Mouse (Mus musculus) left cerebral cortex, postnatal 25 days (tissue): Measurements from ENCODE around the gene Stx4a. TPM values are rescaled to one million over a fixed set of nuclear protein-coding genes. Genes with fewer than 3 reads are reported as not detected.
"Not testable (repeated sequence)": the region's sequence is repeated elsewhere in the genome, so short reads cannot be mapped to it uniquely, and the experiment has no call there.

ENCODE experiments used
- DNase-seq, 2 experiments: peaks; one replicate each; pipeline ENCODE4 v3.0.0; 2022; ENCODE audit warnings: low spot score in 2 of 2, mixed read lengths in 1 of 2
- intact Hi-C: fragments of 180-260 bp; cut with DNase I; formaldehyde crosslinking; loops from one replicate; pipeline ENCODE4 v1.15.1; 2025
- total RNA-seq, 2 experiments: library from RNA; stranded (reverse); gene quantifications; 2 replicates each; pipeline ENCODE4 v1.2.3; 2021

Stx4a gene
- total RNA-seq, 2 experiments from 2014 or later, result 70.5 to 76.0 TPM

GRCm38 (mm10) chr7:127812292-127812691 is 11.8 kb upstream of the Stx4a start:
- DNase-seq, result no peak
- intact Hi-C loops, result no loop called here

- intact Hi-C loops, result no loop called here
- no peak for DNase-seq
Observed at GRCm38 (mm10) chr7:127813821-127814220, 10.3 kb upstream of the Stx4a start.

GRCm38 (mm10) chr7:127814241-127814921 is 9.7 kb upstream of the Stx4a start:
- peak; percentile 66 to 87 for DNase-seq
- intact Hi-C loops, result no loop called here

GRCm38 (mm10) chr7:127815116-127815665 is 8.9 kb upstream of the Stx4a start:
- intact Hi-C loops, result no loop called here
- DNase-seq, result no peak

GRCm38 (mm10) chr7:127815954-127816821 is 7.9 kb upstream of the Stx4a start:
- intact Hi-C loops, result loop anchor here (1.0 kb wide), 1 partner anchor 25 kb away; no protein-coding TSS in a partner anchor
- DNase-seq, result peak; percentile 69 to 95

GRCm38 (mm10) chr7:127817053-127817452 is 7.0 kb upstream of the Stx4a start:
- no peak for DNase-seq
- intact Hi-C loops, result no loop called here

- intact Hi-C loops, result no loop called here
Observed at GRCm38 (mm10) chr7:127817776-127818175, 6.3 kb upstream of the Stx4a start.

GRCm38 (mm10) chr7:127820836-127821509 is 3.1 kb upstream of the Stx4a start:
- intact Hi-C loops, result loop anchor here (5.0 kb wide), 1 partner anchor 56 kb away; the partner anchor contains the start of genes Zfp646 and Zfp668
- no peak for DNase-seq

More at GRCm38 (mm10) chr7:127817776-127818175, 6.3 kb upstream of the Stx4a start:
- no peak for DNase-seq

GRCm38 (mm10) chr7:127822494-127822893 is 1.6 kb upstream of the Stx4a start:
- DNase-seq, result no peak

GRCm38 (mm10) chr7:127823236-127824171 is 590 bp upstream of the Stx4a start:
- intact Hi-C loops, result loop anchor here (1.0 to 5.0 kb wide), 3 partner anchors 18 to 54 kb away; partner anchors contain the start of genes Zfp646 and Zfp668
- DNase-seq, result peak in 1 of 2 experiments; percentile 57

More at GRCm38 (mm10) chr7:127822494-127822893, 1.6 kb upstream of the Stx4a start:
- intact Hi-C loops, result loop anchor here (5.0 kb wide), 1 partner anchor 55 kb away; the partner anchor contains the start of genes Zfp646 and Zfp668

GRCm38 (mm10) chr7:127835550-127835949 is 11.5 kb downstream of the Stx4a start:
- DNase-seq, result no peak
- intact Hi-C loops, result no loop called here

GRCm38 (mm10) chr7:127837473-127837872 is 13.4 kb downstream of the Stx4a start:
- no peak for DNase-seq
- intact Hi-C loops, result no loop called here

GRCm38 (mm10) chr7:127837878-127838277 is 13.8 kb downstream of the Stx4a start:
- intact Hi-C loops, DNase-seq: not testable (repeated sequence)

GRCm38 (mm10) chr7:127840031-127840430 is 15.9 kb downstream of the Stx4a start:
- DNase-seq, intact Hi-C loops: not testable (repeated sequence)

GRCm38 (mm10) chr7:127840886-127841285 is 16.8 kb downstream of the Stx4a start:
- peak in 1 of 2 experiments; percentile 89 for DNase-seq
- intact Hi-C loops, result loop anchor here (1.0 kb wide), 4 partner anchors 17 to 64 kb away; partner anchors contain the start of genes Stx1b, Stx4a, Zfp646 and Zfp668

- intact Hi-C loops, result loop anchor here (1.0 kb wide), 4 partner anchors 17 to 64 kb away; partner anchors contain the start of genes Stx1b, Stx4a, Zfp646 and Zfp668
- DNase-seq, result peak; percentile 95 to 99
Observed at GRCm38 (mm10) chr7:127841340-127842000, 17.4 kb downstream of the Stx4a start.

GRCm38 (mm10) chr7:127842001-127842718 is 18.1 kb downstream of the Stx4a start:
- intact Hi-C loops, result no loop called here
- peak; percentile 76 to 91 for DNase-seq
